Mouse (Mus musculus) kidney, adult 2 months (tissue): ENCODE measurements around the gene Nudcd3. TPM values are rescaled to one million over a fixed set of nuclear protein-coding genes. Genes with fewer than 3 reads are reported as not detected.
A peak's percentile ranks its signal among the peaks of the same experiment; 100 is the strongest.

Experiments
- DNase-seq: peaks from one replicate; pipeline ENCODE4 v3.0.0; 2021
- H3K27ac ChIP-seq: fragments of 200-500 bp; 2 replicates; pipeline ENCODE4 v1.5.1; 2012; ENCODE audit warnings: low read depth, low read length, control low read depth, inconsistent platforms; ENCODE audit not compliant: insufficient read depth
- H3K27me3 ChIP-seq: fragments of 200-500 bp; replicated peaks from 2 replicates; pipeline ENCODE4 v1.6.1; 2012; ENCODE audit warnings: mild to moderate bottlenecking, moderate library complexity, low read length, inconsistent platforms; ENCODE audit not compliant: control insufficient read depth, insufficient read depth
- H3K36me3 ChIP-seq: fragments of 200-500 bp; 2 replicates; pipeline ENCODE4 v1.6.1; 2012; ENCODE audit warnings: mild to moderate bottlenecking, moderate library complexity, low read length, inconsistent platforms; ENCODE audit not compliant: control insufficient read depth, insufficient read depth
- H3K4me1 ChIP-seq: fragments of 200-500 bp; 2 replicates; pipeline ENCODE4 v1.6.1; 2011; ENCODE audit warnings: low read length; ENCODE audit not compliant: control insufficient read depth, insufficient read depth
- H3K4me3 ChIP-seq: fragments of 200-500 bp; 2 replicates; pipeline ENCODE4 v1.5.1; 2011; ENCODE audit warnings: mild to moderate bottlenecking, low read depth, low read length, control low read depth; ENCODE audit not compliant: insufficient read depth
- CTCF ChIP-seq: fragments of 200-500 bp; conservative IDR thresholded peaks from 2 replicates; pipeline ENCODE4 v1.5.1; 2011; ENCODE audit warnings: low read depth, mild to moderate bottlenecking, control low read depth, low read length, moderate library complexity, mixed read lengths; ENCODE audit not compliant: insufficient read depth, insufficient read length
- POLR2A ChIP-seq: fragments of 200-500 bp; IDR thresholded peaks from one replicate; pipeline ENCODE4 v1.6.1; 2011; ENCODE audit warnings: low read depth, low read length, control low read depth
- WGBS: fragments of 180-500 bp; shearing (Covaris S2); methylation state at CpG from one replicate; pipeline ENCODE4 v1.1.7; 2018; 5-methylcytosine and 5-hydroxymethylcytosine counted together
- polyA plus RNA-seq: library from polyadenylated mRNA; depleted of rRNA; stranded (reverse); fragments of >200 nt; gene quantifications from 2 replicates; pipeline ENCODE4 v1.2.3, GENCODE M21; 2012

Gene Nudcd3
- polyA plus RNA-seq, 1 experiment: 40.8 TPM

DNA sequence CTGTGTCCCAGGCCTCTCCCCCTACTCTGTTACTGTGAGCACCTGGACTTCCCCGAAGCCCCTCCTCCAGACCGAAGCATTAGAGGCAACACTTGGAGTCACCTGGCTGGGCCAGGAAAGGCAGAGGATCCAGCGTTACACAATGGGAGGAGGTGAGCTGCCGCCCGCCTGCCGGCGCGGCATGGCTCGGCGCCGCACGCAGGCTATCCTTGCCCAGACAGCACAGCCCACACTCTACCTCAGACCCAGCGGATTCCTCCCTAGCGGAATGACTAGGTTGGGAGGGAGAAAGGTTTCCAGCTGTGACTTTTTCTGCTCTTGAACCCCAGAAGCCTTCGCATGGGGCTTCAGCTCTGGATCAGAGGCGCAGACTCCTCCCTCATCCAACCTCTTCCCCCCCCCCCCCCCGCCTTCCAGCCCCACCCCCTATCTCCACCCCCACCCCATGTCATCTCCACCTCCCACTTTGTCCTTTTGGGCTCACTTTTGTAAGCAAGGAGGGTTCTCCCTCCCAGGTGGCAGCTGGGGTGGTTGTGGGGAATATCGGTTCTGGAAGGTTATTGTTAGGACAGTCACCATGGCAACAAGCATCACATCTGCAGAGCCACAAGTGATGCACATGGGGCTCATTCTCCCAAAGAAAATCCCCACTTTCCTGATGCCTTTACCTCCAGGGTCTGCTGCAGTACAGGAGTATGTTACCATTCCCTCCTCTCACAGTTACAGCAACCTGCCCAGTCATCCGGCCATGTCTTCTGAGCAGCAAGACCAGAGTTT lies 131.8 kb downstream of the Nudcd3 start:
- 15% methylated on average over 18 of the region's 19 CpGs for WGBS
- Histone ChIP-seq H3K36me3 (no peaks in the 10 kb centered on the region), H3K27me3 (peaks cover 2% of the 10 kb centered on the region; the same call in 1 of the 2 replicates), H3K27ac (no peak overlapping the region), H3K4me3 (no peak overlapping the region), H3K4me1 (no peaks in the 10 kb centered on the region)
- TF ChIP-seq POLR2A: no peak
- no peak for TF ChIP-seq CTCF
- DNase-seq: no peak

GRCm38 (mm10) chr11:6067160-6067559 lies 133.1 kb downstream of the Nudcd3 start:
- TF ChIP-seq POLR2A: no peak
- TF ChIP-seq CTCF: no peak
- no peak overlapping the region for H3K4me3 ChIP-seq
- no peaks in the 10 kb centered on the region for H3K36me3 ChIP-seq
- no peaks in the 10 kb centered on the region for H3K4me1 ChIP-seq
- peaks cover 2% of the 10 kb centered on the region; the same call in 1 of the 2 replicates for H3K27me3 ChIP-seq
- no peak for DNase-seq
- H3K27ac ChIP-seq: no peak overlapping the region
- 59% methylated on average over 9 of the region's 9 CpGs for WGBS

DNA sequence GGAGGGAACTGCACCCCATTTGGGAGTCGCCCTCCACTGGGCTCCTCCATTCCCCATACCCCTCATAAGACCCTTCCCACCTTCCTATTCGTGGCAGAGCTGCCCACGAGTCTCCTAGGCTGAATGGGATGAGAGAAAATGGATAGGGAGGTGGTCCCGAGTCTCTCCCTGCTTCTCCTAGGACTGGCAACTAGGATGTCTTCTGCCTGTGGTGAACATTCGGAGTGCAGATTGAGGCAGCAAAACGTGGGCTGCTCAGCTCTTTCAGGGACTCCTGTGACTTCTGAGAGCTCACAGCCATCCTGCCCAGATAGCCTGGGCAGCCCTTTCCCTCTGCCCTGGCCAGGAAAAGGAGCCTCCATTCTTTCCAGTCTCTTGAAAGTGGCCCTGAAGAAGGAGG lies 134.0 kb downstream of the Nudcd3 start, which contains the start of gene Camk2b:
Gene Camk2b, minus strand, starts transcription at position 187 of the 400 bp plus-strand sequence.
- 15% methylated on average over 6 of the region's 6 CpGs for WGBS
- no peaks in the 10 kb centered on the region for H3K4me1 ChIP-seq
- H3K36me3 ChIP-seq: no peaks in the 10 kb centered on the region
- TF ChIP-seq CTCF (no peak), POLR2A (no peak)
- DNase-seq: no peak
- H3K4me3 ChIP-seq: peak within 1 kb of the TSS; percentile 31; the same call in 1 of the 2 replicates
- H3K27ac ChIP-seq: no peak within 1 kb of the TSS
- H3K27me3 ChIP-seq: peaks cover 2% of the 10 kb centered on the region; the same call in 1 of the 2 replicates

DNA sequence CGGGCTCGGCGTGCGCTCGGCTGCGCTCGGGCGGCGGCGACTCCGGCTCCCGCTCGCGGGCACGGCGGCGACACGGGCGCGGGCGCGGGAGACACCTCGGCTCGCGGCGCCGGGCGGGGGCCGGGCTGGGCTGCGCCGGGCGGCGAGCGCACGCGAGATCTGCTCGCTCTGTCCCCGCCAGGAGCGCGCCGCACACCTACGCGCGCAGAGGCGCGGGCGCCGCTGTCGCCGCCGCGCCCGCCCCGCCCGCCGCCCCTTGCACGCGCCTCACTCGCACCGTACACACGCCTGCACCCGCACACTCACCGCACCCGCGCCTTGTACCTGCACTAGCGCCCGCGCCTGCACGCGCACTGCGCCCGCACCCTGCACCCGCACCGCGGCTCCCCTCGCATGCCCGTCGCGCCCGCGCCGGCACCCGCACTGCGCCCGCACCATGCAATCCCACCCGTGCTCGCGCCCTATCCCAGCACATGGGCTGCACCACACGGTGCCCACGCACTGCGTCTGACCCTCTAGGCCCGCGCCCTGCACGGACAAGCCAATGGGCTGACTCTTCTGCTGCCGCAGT lies 134.6 kb downstream of the Nudcd3 start:
- peaks cover 2% of the 10 kb centered on the region; the same call in 1 of the 2 replicates for H3K27me3 ChIP-seq
- H3K36me3 ChIP-seq: no peaks in the 10 kb centered on the region
- no peaks in the 10 kb centered on the region for H3K4me1 ChIP-seq
- TF ChIP-seq POLR2A (no peak), CTCF (no peak)
- no peak overlapping the region for H3K27ac ChIP-seq
- DNase-seq: no peak
- H3K4me3 ChIP-seq: peak overlapping the region; percentile 31; the same call in 1 of the 2 replicates
- WGBS: 3% methylated on average over 91 of the region's 95 CpGs

GRCm38 (mm10) chr11:6065046-6065521 lies 135.1 kb downstream of the Nudcd3 start:
- H3K27ac ChIP-seq: no peak overlapping the region
- peaks cover 2% of the 10 kb centered on the region; the same call in 1 of the 2 replicates for H3K27me3 ChIP-seq
- peak overlapping the region; percentile 31; the same call in 1 of the 2 replicates for H3K4me3 ChIP-seq
- TF ChIP-seq CTCF: no peak
- TF ChIP-seq POLR2A: no peak
- DNase-seq: no peak
- H3K4me1 ChIP-seq: no peaks in the 10 kb centered on the region
- WGBS: 1% methylated on average over 51 of the region's 55 CpGs
- no peaks in the 10 kb centered on the region for H3K36me3 ChIP-seq

DNA sequence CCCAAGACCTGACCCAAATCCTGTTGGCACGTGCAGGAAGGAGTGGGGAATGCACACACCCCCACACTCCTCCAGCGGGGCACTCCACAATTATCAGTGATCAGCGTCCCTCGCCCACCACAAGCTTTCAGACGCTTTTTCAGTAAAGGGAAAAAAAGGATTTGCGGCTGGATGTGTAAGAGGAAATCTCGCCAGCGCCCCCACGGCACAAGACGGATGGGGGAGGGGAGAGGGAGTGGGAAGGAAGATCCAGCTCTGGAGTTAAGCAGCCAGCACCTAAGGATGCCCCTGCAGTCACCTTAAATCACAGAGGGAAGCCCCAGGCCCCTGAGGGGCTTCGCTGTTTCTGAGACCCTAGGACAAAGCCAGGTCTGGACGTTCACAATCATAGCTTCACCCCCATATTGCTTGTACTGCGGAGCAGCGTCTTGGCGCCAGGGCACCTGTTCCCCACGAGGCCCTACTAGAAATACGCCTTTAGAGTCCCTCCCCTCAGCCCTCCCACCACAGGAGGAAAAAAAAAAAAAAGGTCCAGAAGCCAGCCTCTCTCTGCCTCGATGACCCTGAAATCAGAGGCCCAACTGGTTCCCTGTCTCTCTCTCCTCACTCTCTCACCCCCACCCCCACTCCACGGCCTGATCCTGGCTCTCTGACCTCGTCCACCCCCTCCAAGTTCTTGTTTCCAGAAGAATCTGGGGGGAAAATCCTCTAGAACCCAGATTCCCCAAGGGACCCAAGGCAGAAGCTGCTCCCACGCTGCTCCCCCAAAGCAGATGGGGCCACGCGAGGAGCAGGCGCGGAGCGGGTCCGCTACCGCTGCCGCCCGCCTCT lies 135.8 kb downstream of the Nudcd3 start:
- H3K4me1 ChIP-seq: no peaks in the 10 kb centered on the region
- H3K36me3 ChIP-seq: no peaks in the 10 kb centered on the region
- H3K27ac ChIP-seq: no peak overlapping the region
- 3% methylated on average over 30 of the region's 30 CpGs for WGBS
- no peak for DNase-seq
- H3K4me3 ChIP-seq: no peak overlapping the region
- TF ChIP-seq POLR2A (no peak), CTCF (no peak)
- peaks cover 2% of the 10 kb centered on the region; the same call in 1 of the 2 replicates for H3K27me3 ChIP-seq
